Mouse (Mus musculus): ENCODE measurements at regions not wholly inside any gene's neighbourhood (a gene's known extent, or its start where the extent isn't known, plus 50 kb on each side); places are given as distances from the start of the nearest gene placed in this dataset.
A peak's percentile ranks its signal among the peaks of the same experiment; 100 is the strongest.
"Not testable (repeated sequence)": the region's sequence is repeated elsewhere in the genome, so short reads cannot be mapped to it uniquely, and the experiment has no call there.

GRCm38 (mm10) chr15:32749971-32750370 is 505.4 kb downstream of the Sema5a start:
- no peak for DNase-seq

- no peak for DNase-seq
Observed at GRCm38 (mm10) chr15:32751991-32752390, 507.4 kb downstream of the Sema5a start.

- no peak for DNase-seq
Observed at GRCm38 (mm10) chr15:32760141-32760540, 515.5 kb downstream of the Sema5a start.

- no peak for DNase-seq
Observed at GRCm38 (mm10) chr15:32766011-32766701, 521.5 kb downstream of the Sema5a start.

- DNase-seq = no peak
Observed at GRCm38 (mm10) chr15:32766746-32767471, 522.3 kb downstream of the Sema5a start.

GRCm38 (mm10) chr15:32778226-32778598 is 533.6 kb downstream of the Sema5a start:
- DNase-seq = not testable (repeated sequence)

- peak; percentile 87 for DNase-seq
Observed at GRCm38 (mm10) chr15:32778599-32779273, 534.1 kb downstream of the Sema5a start.

GRCm38 (mm10) chr15:32779274-32779615 is 534.6 kb downstream of the Sema5a start:
- not testable (repeated sequence) for DNase-seq

GRCm38 (mm10) chr15:32781609-32782008 is 537.0 kb downstream of the Sema5a start:
- DNase-seq = not testable (repeated sequence)

- DNase-seq = no peak
Observed at GRCm38 (mm10) chr15:32799222-32799621, 554.6 kb downstream of the Sema5a start.

- DNase-seq = no peak
Observed at GRCm38 (mm10) chr15:32810849-32811632, 566.4 kb downstream of the Sema5a start.

- DNase-seq = no peak
Observed at GRCm38 (mm10) chr15:32839966-32840365, 595.4 kb downstream of the Sema5a start.

All from gastrocnemius, postnatal 25 days (tissue).